Mouse (Mus musculus) left cerebral cortex, postnatal 14 days (tissue): Measurements from ENCODE around the gene Mbd5. TPM values are rescaled to one million over a fixed set of nuclear protein-coding genes. Genes with fewer than 3 reads are reported as not detected.

Experiments used
- total RNA-seq, 2 experiments: library from RNA; stranded (reverse); gene quantifications; 2 replicates each; pipeline ENCODE4 v1.2.3; 2021

Mbd5 gene
- total RNA-seq, 2 experiments from 2014 or later, result 112 to 116 TPM

Other genes with a start within 250 kb of the Mbd5 start
- 10 to 100 TPM; 48.5 to 60.9 TPM for gene Acvr2a, start 135.4 kb upstream of the Mbd5 start, total RNA-seq
- 10 to 100 TPM; 54.0 to 64.1 TPM for gene Orc4, start 769 bp downstream of the Mbd5 start, total RNA-seq